Mouse (Mus musculus): Measurements from ENCODE around the gene Kcnn3. TPM values are rescaled to one million over a fixed set of nuclear protein-coding genes. Genes with fewer than 3 reads are reported as not detected.
A peak's percentile ranks its signal among the peaks of the same experiment; 100 is the strongest.

Gene Kcnn3
- polyA plus RNA-seq, 1 experiment, result 10.9 TPM

- TF ChIP-seq POLR2A (IDR thresholded peaks at IDR 0.05; ENCODE audit: extremely low read depth, insufficient read depth, low read length) (no peak), CTCF (IDR thresholded peaks at IDR 0.05; ENCODE audit: extremely low read depth, insufficient read depth, low read length) (no peak)
- Histone ChIP-seq H3K4me3 (ENCODE audit: insufficient read depth, low read length) (no peak overlapping the region), H3K27ac (ENCODE audit: insufficient read depth, low read length) (no peak overlapping the region), H3K4me1 (ENCODE audit: control insufficient read depth, insufficient read depth, low read length) (no peaks in the 10 kb centered on the region)
These were observed 144.8 kb downstream of the Kcnn3 start for GRCm38 (mm10) chr3:89664808-89665207.

GRCm38 (mm10) chr3:89667131-89667530 is 147.2 kb downstream of the Kcnn3 start:
- no peaks in the 10 kb centered on the region for H3K4me1 ChIP-seq (ENCODE audit: control insufficient read depth, insufficient read depth, low read length)
- no peak overlapping the region for H3K4me3 ChIP-seq (ENCODE audit: insufficient read depth, low read length)
- TF ChIP-seq CTCF (IDR thresholded peaks at IDR 0.05; ENCODE audit: extremely low read depth, insufficient read depth, low read length) (no peak), POLR2A (IDR thresholded peaks at IDR 0.05; ENCODE audit: extremely low read depth, insufficient read depth, low read length) (no peak)
- no peak overlapping the region for H3K27ac ChIP-seq (ENCODE audit: insufficient read depth, low read length)

DNA sequence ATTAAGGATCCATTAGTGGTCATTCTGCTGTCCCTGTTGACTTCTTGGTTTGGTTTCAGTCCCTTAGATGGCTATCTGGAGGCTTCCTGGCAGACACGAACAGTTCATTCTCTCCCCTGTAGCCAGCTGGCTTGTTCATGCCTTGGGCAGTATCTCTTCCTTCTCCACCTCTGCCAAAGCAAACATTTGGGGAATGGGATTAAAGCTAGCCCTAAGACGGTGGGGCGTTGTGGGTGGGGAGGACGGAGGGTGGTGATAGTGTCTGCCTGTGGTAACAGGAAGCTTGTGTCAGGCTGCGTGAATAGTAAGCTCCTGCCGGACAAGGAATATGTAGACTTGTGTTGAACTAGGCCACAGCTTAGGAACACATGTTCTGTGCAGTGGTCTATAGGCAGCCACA is 151.4 kb downstream of the Kcnn3 start:
- Histone ChIP-seq H3K4me3 (ENCODE audit: insufficient read depth, low read length) (no peak overlapping the region), H3K27ac (ENCODE audit: insufficient read depth, low read length) (no peak overlapping the region), H3K4me1 (ENCODE audit: control insufficient read depth, insufficient read depth, low read length) (no peaks in the 10 kb centered on the region)
- no peak for TF ChIP-seq CTCF (IDR thresholded peaks at IDR 0.05; ENCODE audit: extremely low read depth, insufficient read depth, low read length)
- TF ChIP-seq POLR2A (IDR thresholded peaks at IDR 0.05; ENCODE audit: extremely low read depth, insufficient read depth, low read length), result no peak

GRCm38 (mm10) chr3:89672573-89673317 is 152.8 kb downstream of the Kcnn3 start:
- no peak for TF ChIP-seq CTCF (IDR thresholded peaks at IDR 0.05; ENCODE audit: extremely low read depth, insufficient read depth, low read length)
- TF ChIP-seq POLR2A (IDR thresholded peaks at IDR 0.05; ENCODE audit: extremely low read depth, insufficient read depth, low read length), result no peak
- Histone ChIP-seq H3K4me1 (ENCODE audit: control insufficient read depth, insufficient read depth, low read length) (no peaks in the 10 kb centered on the region), H3K4me3 (ENCODE audit: insufficient read depth, low read length) (no peak overlapping the region), H3K27ac (ENCODE audit: insufficient read depth, low read length) (no peak overlapping the region)

DNA sequence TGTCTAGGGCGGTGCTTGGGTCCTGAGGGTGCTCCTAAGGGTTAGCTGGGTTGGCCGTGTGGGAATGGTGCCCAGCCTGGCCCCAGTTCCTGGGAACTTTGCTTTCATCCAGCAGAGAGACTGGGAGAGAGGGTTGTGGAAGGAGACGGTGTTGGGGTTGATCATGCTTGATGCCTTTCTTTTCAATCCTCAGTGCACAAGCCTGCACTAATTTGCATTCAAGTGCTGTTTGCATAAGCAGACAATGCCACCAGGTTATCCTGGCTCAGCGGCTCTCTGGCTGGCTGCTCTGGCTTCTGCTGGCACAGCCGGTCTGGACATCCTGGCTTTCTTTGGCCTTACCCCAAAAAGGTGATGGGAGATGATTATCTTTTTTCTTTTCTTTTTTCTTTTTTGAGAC is 157.7 kb downstream of the Kcnn3 start:
- H3K4me3 ChIP-seq (ENCODE audit: insufficient read depth, low read length), result no peak overlapping the region
- TF ChIP-seq CTCF (IDR thresholded peaks at IDR 0.05; ENCODE audit: extremely low read depth, insufficient read depth, low read length) (no peak), POLR2A (IDR thresholded peaks at IDR 0.05; ENCODE audit: extremely low read depth, insufficient read depth, low read length) (no peak)
- H3K27ac ChIP-seq (ENCODE audit: insufficient read depth, low read length), result no peak overlapping the region
- no peaks in the 10 kb centered on the region for H3K4me1 ChIP-seq (ENCODE audit: control insufficient read depth, insufficient read depth, low read length)

DNA sequence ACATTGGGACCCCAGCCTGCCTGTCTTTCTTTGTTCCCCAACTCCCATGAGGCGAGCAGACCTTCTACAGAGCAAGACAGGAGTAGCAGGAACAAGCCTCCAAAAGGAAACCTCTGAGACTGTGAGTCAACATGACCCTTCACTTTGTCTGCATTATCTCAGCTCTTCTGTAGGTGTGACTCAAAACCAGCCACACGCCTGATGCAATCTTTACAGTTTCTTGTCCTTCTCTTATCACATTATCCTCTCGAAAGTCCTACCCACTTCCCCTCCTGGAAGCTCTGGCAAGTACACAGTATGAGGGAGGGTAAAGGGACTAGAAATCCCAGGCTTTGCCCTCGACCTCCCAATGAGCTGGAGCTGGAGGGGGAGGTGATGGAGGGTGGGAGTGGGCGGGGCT is 166.1 kb downstream of the Kcnn3 start:
- no peak overlapping the region for H3K27ac ChIP-seq (ENCODE audit: insufficient read depth, low read length)
- H3K4me3 ChIP-seq (ENCODE audit: insufficient read depth, low read length), result no peak overlapping the region
- no peaks in the 10 kb centered on the region for H3K4me1 ChIP-seq (ENCODE audit: control insufficient read depth, insufficient read depth, low read length)
- TF ChIP-seq CTCF (IDR thresholded peaks at IDR 0.05; ENCODE audit: extremely low read depth, insufficient read depth, low read length), result no peak
- TF ChIP-seq POLR2A (IDR thresholded peaks at IDR 0.05; ENCODE audit: extremely low read depth, insufficient read depth, low read length), result no peak

- H3K4me3 ChIP-seq (ENCODE audit: insufficient read depth, low read length), result peak overlapping the region; percentile 35
- H3K27ac ChIP-seq (ENCODE audit: insufficient read depth, low read length), result no peak overlapping the region
- no peaks in the 10 kb centered on the region for H3K4me1 ChIP-seq (ENCODE audit: control insufficient read depth, insufficient read depth, low read length)
- peak; percentile 93 for TF ChIP-seq CTCF (IDR thresholded peaks at IDR 0.05; ENCODE audit: extremely low read depth, insufficient read depth, low read length)
- no peak for TF ChIP-seq POLR2A (IDR thresholded peaks at IDR 0.05; ENCODE audit: extremely low read depth, insufficient read depth, low read length)
These were observed 169.0 kb downstream of the Kcnn3 start for GRCm38 (mm10) chr3:89688694-89689581.

- TF ChIP-seq POLR2A (IDR thresholded peaks at IDR 0.05; ENCODE audit: extremely low read depth, insufficient read depth, low read length) (no peak), CTCF (IDR thresholded peaks at IDR 0.05; ENCODE audit: extremely low read depth, insufficient read depth, low read length) (no peak)
- Histone ChIP-seq H3K4me3 (ENCODE audit: insufficient read depth, low read length) (no peak overlapping the region), H3K4me1 (ENCODE audit: control insufficient read depth, insufficient read depth, low read length) (no peaks in the 10 kb centered on the region), H3K27ac (ENCODE audit: insufficient read depth, low read length) (no peak overlapping the region)
These were observed 171.8 kb downstream of the Kcnn3 start for GRCm38 (mm10) chr3:89691776-89692175.

- Histone ChIP-seq H3K27ac (ENCODE audit: insufficient read depth, low read length) (no peak overlapping the region; the same call in 1 of the 2 replicates), H3K4me1 (ENCODE audit: control insufficient read depth, insufficient read depth, low read length) (no peaks in the 10 kb centered on the region), H3K4me3 (ENCODE audit: insufficient read depth, low read length) (peak overlapping the region; percentile 19; the same call in 1 of the 2 replicates)
- TF ChIP-seq POLR2A (IDR thresholded peaks at IDR 0.05; ENCODE audit: extremely low read depth, insufficient read depth, low read length) (peak; percentile 31; the same call in 1 of the 2 replicates), CTCF (IDR thresholded peaks at IDR 0.05; ENCODE audit: extremely low read depth, insufficient read depth, low read length) (no peak)
These were observed 176.3 kb downstream of the Kcnn3 start for GRCm38 (mm10) chr3:89696152-89696821.
